9 mouse cellular contexts compared by ENCODE assay signal in the genomic region with DNA sequence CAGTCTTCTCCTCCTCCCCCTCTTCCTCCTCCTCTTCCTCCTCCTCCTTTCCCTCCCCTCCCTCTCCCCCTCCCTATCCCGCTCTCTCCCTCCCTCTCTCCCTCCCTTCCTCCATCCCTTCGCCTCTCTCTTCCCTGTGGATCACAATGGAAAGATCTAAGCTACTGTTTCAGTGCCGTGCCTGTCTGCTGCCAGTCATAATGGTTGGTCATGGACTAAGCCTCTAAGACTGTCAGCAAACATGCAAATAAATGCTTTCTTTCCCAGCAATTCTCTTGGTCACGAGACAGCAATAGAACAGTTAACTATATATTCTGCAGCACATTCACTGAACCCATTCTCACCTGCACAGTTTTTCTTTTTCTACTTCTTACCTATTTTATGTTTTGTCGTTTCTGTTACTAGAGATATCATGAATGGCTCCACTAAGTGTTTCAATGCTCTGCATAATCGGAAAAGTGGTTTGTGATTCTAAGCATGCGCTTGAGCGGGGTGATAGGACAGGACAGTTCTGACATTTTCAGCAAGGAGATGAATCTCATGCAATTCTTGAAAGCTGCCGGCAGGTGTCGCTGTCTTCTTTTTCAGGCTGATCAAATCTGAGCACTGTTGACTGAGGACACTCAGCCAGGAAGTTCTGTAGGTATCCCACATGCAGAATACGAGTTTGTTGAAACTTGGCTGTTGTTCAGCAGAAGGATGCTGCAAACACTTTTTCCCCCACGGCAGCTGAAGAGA. TPM values are rescaled to one million over a fixed set of nuclear protein-coding genes. Genes with fewer than 3 reads are reported as not detected.
A peak's percentile ranks its signal among the peaks of the same experiment; 100 is the strongest.
DNase-seq lines count a peak whose midpoint lies in the region; ATAC-seq and TF ChIP-seq lines count a peak whose summit lies in the region.
"Had no signal": no experiment of that assay in that cellular context is flagged by ENCODE, and none has a peak within 500 bp of the region (broad histone marks: within the 10 kb centered on the region; RNA-seq: fewer than 3 reads in every experiment).

No protein-coding gene starts in this region.

- no peak overlapping the region for H3K9ac ChIP-seq in midbrain, embryonic 12.5 days (replicated peaks)
- H3K9ac ChIP-seq: embryonic facial prominence, embryonic 12.5 days had no signal

- peak; percentile 76 for TF ChIP-seq CTCF in left cerebral cortex, adult 2 months (IDR thresholded peaks at IDR 0.05)

- no peaks in the 10 kb centered on the region for H3K27me3 ChIP-seq in limb, embryonic 10.5 days (ENCODE audit: low read depth, poor library complexity, severe bottlenecking)
- H3K27me3 ChIP-seq in midbrain, embryonic 12.5 days: no peaks in the 10 kb centered on the region
- H3K27me3 ChIP-seq: embryonic facial prominence, embryonic 12.5 days had no signal

- H3K4me3 ChIP-seq in left cerebral cortex, adult 2 months: no peak overlapping the region
- H3K4me3 ChIP-seq in limb, embryonic 10.5 days: no peak overlapping the region
- no peak overlapping the region for H3K4me3 ChIP-seq in midbrain, embryonic 12.5 days
- H3K4me3 ChIP-seq: embryonic facial prominence, embryonic 12.5 days had no signal

- no peaks in the 10 kb centered on the region for H3K36me3 ChIP-seq in limb, embryonic 10.5 days
- H3K36me3 ChIP-seq in midbrain, embryonic 12.5 days: no peaks in the 10 kb centered on the region
- H3K36me3 ChIP-seq: embryonic facial prominence, embryonic 12.5 days had no signal

- H3K9me3 ChIP-seq in limb, embryonic 10.5 days (replicated peaks): no peaks in the 10 kb centered on the region
- H3K9me3 ChIP-seq in midbrain, embryonic 12.5 days: no peaks in the 10 kb centered on the region
- H3K9me3 ChIP-seq: embryonic facial prominence, embryonic 12.5 days had no signal

- H3K4me2 ChIP-seq in midbrain, embryonic 12.5 days (replicated peaks): no peak overlapping the region
- H3K4me2 ChIP-seq: embryonic facial prominence, embryonic 12.5 days had no signal

- no peak overlapping the region for H3K27ac ChIP-seq in left cerebral cortex, adult 2 months
- H3K27ac ChIP-seq in limb, embryonic 10.5 days: no peak overlapping the region
- no peak overlapping the region for H3K27ac ChIP-seq in midbrain, embryonic 12.5 days (replicated peaks)
- H3K27ac ChIP-seq: embryonic facial prominence, embryonic 12.5 days had no signal

- ATAC-seq in hematopoietic stem cell, adult 5-6 weeks (replicated peaks in 1 of 2; ENCODE audit: insufficient read depth in 1 of 2, low FRiP score in 2 of 2, low TSS enrichment in 1 of 2, low read depth in 1 of 2, poor library complexity in 2 of 2, severe bottlenecking in 2 of 2): peak; percentile 72 to 83; a peak in 3 of 4 replicates
- ATAC-seq in midbrain, embryonic 12.5 days (ENCODE audit: low FRiP score, low read depth): peak; percentile 81

- no peaks in the 10 kb centered on the region for H3K4me1 ChIP-seq in limb, embryonic 10.5 days
- no peaks in the 10 kb centered on the region for H3K4me1 ChIP-seq in midbrain, embryonic 12.5 days
- H3K4me1 ChIP-seq: embryonic facial prominence, embryonic 12.5 days had no signal

- peak in 1 of 2 experiments; percentile 35 for DNase-seq in left cerebral cortex, adult 2 months (ENCODE audit: extremely low spot score in 1 of 2, low spot score in 2 of 2)
- no peak for DNase-seq in left cerebral cortex, adult 11 months (ENCODE audit: low spot score)
- peak; percentile 61 for DNase-seq in c-Kit-negative CD71-positive TER-119-positive erythroid progenitor cells, embryonic 14.5 days (ENCODE audit: low read depth, low spot score)
- DNase-seq in fibroblast of lung, adult 2 months (ENCODE audit: low read depth): peak; percentile 40
- peak; percentile 80 for DNase-seq in limb, embryonic 10.5 days (ENCODE audit: low spot score)
- peak; percentile 43 to 66 for DNase-seq in spleen, postnatal 14 days (ENCODE audit: low spot score in 2 of 2)

- 34% methylated on average over 12 of the region's 12 CpGs for WGBS in limb, embryonic 10.5 days
- 24% methylated on average over 12 of the region's 12 CpGs for WGBS in midbrain, embryonic 12.5 days

- intact Hi-C loops in left cerebral cortex, adult 2 months (cut with DNase I): loop anchor here (2.0 kb wide), 2 partner anchors 160 to 404 kb away; no protein-coding TSS in a partner anchor

RNA-seq across cellular contexts. Expression of a gene that starts 17.5 kb away (rescaled TPM):
- total RNA-seq in left cerebral cortex, adult 2 months (2021): 10 to 100 TPM; 35.1 to 42.4 TPM
- 42.1 and 50.5 TPM in 2 replicates for total RNA-seq in hematopoietic stem cell, adult 5-6 weeks (2017)
- 17.9 and 19.7 TPM in 2 replicates for polyA plus RNA-seq in limb, embryonic 10.5 days (2016; fragmentation: Nextera tagmentation; extraction: Ambion mirVana)
- polyA plus RNA-seq in midbrain, embryonic 12.5 days (2016; fragmentation: Nextera tagmentation; extraction: Ambion mirVana): 45.2 and 51.6 TPM in 2 replicates

RNA-seq across cellular contexts. Expression of a gene that starts 39.2 kb away (rescaled TPM):
- total RNA-seq in left cerebral cortex, adult 2 months (2021): 100 to 1,000 TPM; 208 to 223 TPM
- 355 and 398 TPM in 2 replicates for total RNA-seq in hematopoietic stem cell, adult 5-6 weeks (2017)
- 168 and 192 TPM in 2 replicates for polyA plus RNA-seq in limb, embryonic 10.5 days (2016; fragmentation: Nextera tagmentation; extraction: Ambion mirVana)
- 239 and 240 TPM in 2 replicates for polyA plus RNA-seq in midbrain, embryonic 12.5 days (2016; fragmentation: Nextera tagmentation; extraction: Ambion mirVana)
